19 mouse cellular contexts compared by ENCODE assay signal in the genomic region with DNA sequence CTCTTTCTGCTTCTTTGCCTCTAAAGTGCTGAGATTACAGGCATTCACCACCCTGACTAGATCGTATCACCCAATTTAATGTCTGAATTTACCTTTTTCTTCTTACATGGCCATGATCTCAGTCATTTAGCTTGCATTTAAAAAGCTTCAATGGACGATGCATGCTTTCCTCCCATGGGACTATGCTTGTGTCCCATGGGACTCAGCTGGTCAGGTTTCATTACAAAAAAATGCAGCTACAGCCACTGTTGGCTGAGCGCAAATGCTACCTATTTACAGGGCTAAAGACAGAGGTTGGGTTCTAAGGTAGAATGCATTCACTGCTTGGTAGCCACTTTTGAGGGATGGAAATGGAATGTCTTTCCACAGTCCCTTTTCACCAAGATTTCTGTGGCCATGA. TPM values are rescaled to one million over a fixed set of nuclear protein-coding genes. Genes with fewer than 3 reads are reported as not detected.
DNase-seq lines count a peak whose midpoint lies in the region; TF ChIP-seq lines count a peak whose summit lies in the region.
"Had no signal": no experiment of that assay in that cellular context is flagged by ENCODE, and none has a peak within 500 bp of the region (broad histone marks: within the 10 kb centered on the region; RNA-seq: fewer than 3 reads in every experiment).

No protein-coding gene starts in this region.

- no peak for TF ChIP-seq CTCF in gastrocnemius, adult 2 months (IDR thresholded peaks at IDR 0.05)

- DNase-seq in 3T3-L1 (ENCODE audit: low read depth, low spot score) (peak; percentile 45), NIH3T3 (ENCODE audit: low read depth) (peak; percentile 28)
- DNase-seq in embryo, embryonic 10 days (ENCODE audit: low spot score) = no peak
- DNase-seq in cerebellum, postnatal 25 days = no peak
- no peak for DNase-seq in gastrocnemius, adult 2 months
- DNase-seq: adrenal gland, adult 2 months; adrenal gland, postnatal 10 days; adrenal gland, postnatal 25 days; cerebellum, adult 11 months; cerebellum, adult 18-20 months; cerebellum, adult 8-10 months; cerebellum, adult 9-11 months; cerebellum, postnatal 36 days; forebrain, postnatal 0 days had no signal

- H3K27ac ChIP-seq in gastrocnemius, adult 2 months = no peak overlapping the region
- H3K27ac ChIP-seq: embryonic facial prominence, embryonic 10.5 days; embryonic facial prominence, embryonic 12.5 days; forebrain, embryonic 13.5 days; forebrain, embryonic 15.5 days had no signal

- no peak overlapping the region for H3K4me3 ChIP-seq in gastrocnemius, adult 2 months
- H3K4me3 ChIP-seq: embryonic facial prominence, embryonic 10.5 days; embryonic facial prominence, embryonic 12.5 days; forebrain, embryonic 13.5 days; forebrain, embryonic 15.5 days had no signal

- intact Hi-C loops in gastrocnemius, adult 2 months (cut with DNase I) = no loop called here

RNA-seq across cellular contexts. Expression of a gene that starts 32.2 kb away (rescaled TPM):
- total RNA-seq in gastrocnemius, adult 2 months (2021) = 10 to 100 TPM in 1 of 2 experiments, 1 to 10 TPM in 1; 6.7 to 13.3 TPM
- total RNA-seq: adrenal gland, postnatal 25 days; common myeloid progenitor, adult 5-6 weeks had no signal

Comparison
In these comparisons a context has a peak if more than half of its experiments do, and no peak if none do; other contexts are left out.
1. DNase-seq: peak in 3T3-L1 (single experiment) and NIH3T3 (single experiment); none in embryo, embryonic 10 days (single experiment), cerebellum, postnatal 25 days (0 of 2) and gastrocnemius, adult 2 months (single experiment).